Mouse (Mus musculus) layer of hippocampus, postnatal 25 days (tissue): ENCODE measurements around the gene Vmn1r50. TPM values are rescaled to one million over a fixed set of nuclear protein-coding genes. Genes with fewer than 3 reads are reported as not detected.
"Not testable (repeated sequence)": the region's sequence is repeated elsewhere in the genome, so short reads cannot be mapped to it uniquely, and the experiment has no call there.

Experiments used
- DNase-seq, 2 experiments: peaks; one replicate each; pipeline ENCODE4 v3.0.0; 2022; ENCODE audit warnings: mixed read lengths in 2 of 2, low spot score in 1 of 2; ENCODE audit errors: extremely low spot score in 1 of 2
- total RNA-seq, 2 experiments: library from RNA; stranded (reverse); gene quantifications; 2 replicates each; pipeline ENCODE4 v1.2.3; 2021

Gene Vmn1r50
- not detected for total RNA-seq

- DNase-seq: no peak
Measured at GRCm38 (mm10) chr6:90101130-90101529, at the start of gene Vmn1r50. Vmn1r50 (plus strand) TSS chr6:90101430.

GRCm38 (mm10) chr6:90078406-90078805 is 22.8 kb upstream of the Vmn1r50 start, which contains the start of gene Vmn1r49:
Vmn1r49 (minus strand) TSS chr6:90078506.
- DNase-seq: no peak

- no peak for DNase-seq
Measured at GRCm38 (mm10) chr6:90100566-90100965, 664 bp upstream of the Vmn1r50 start.

- not testable (repeated sequence) for DNase-seq
Measured at GRCm38 (mm10) chr6:90122296-90122695, 21.1 kb downstream of the Vmn1r50 start, which contains the start of gene Vmn1r51. Vmn1r51 (plus strand) TSS chr6:90122596.

Other genes starting within 250 kb of the Vmn1r50 start
- not detected for gene Vmn1r42, start 225.0 kb upstream of the Vmn1r50 start, total RNA-seq
- not detected for gene Vmn1r43, start 225.0 kb upstream of the Vmn1r50 start, total RNA-seq
- gene Vmn1r44, start 217.8 kb upstream of the Vmn1r50 start, total RNA-seq: not detected
- not detected for gene Vmn1r45, start 160.8 kb upstream of the Vmn1r50 start, total RNA-seq
- not detected for gene Vmn1r46, start 132.1 kb upstream of the Vmn1r50 start, total RNA-seq
- gene Vmn1r47, start 85.3 kb upstream of the Vmn1r50 start, total RNA-seq: not detected
- not detected for gene Vmn1r48, start 64.6 kb upstream of the Vmn1r50 start, total RNA-seq
- gene Vmn1r49, start 22.9 kb upstream of the Vmn1r50 start, total RNA-seq: not detected
- not detected for gene Vmn1r51, start 21.2 kb downstream of the Vmn1r50 start, total RNA-seq
- not detected for gene Vmn1r52, start 73.4 kb downstream of the Vmn1r50 start, total RNA-seq
- not detected for gene V1ra8, start 101.4 kb downstream of the Vmn1r50 start, total RNA-seq
- gene Vmn1r53, start 123.0 kb downstream of the Vmn1r50 start, total RNA-seq: not detected
- not detected for gene Vmn1r54, start 144.9 kb downstream of the Vmn1r50 start, total RNA-seq
- not detected for gene BC048671, start 199.8 kb downstream of the Vmn1r50 start, total RNA-seq
- not detected for gene Chst13, start 223.8 kb downstream of the Vmn1r50 start, total RNA-seq
- gene Uroc1, start 231.9 kb downstream of the Vmn1r50 start, total RNA-seq: not detected